Mouse (Mus musculus) lung, postnatal 0 days (tissue): ENCODE results near the gene Gm20388.

ENCODE experiments used
- CTCF ChIP-seq: IDR thresholded peaks from 2 replicates; pipeline ENCODE4 v1.5.1; 2016; ENCODE audit warnings: antibody characterized with exemption, mild to moderate bottlenecking
- EP300 ChIP-seq: IDR thresholded peaks from 2 replicates; pipeline ENCODE4 v1.6.1; 2016; ENCODE audit warnings: antibody characterized with exemption, mild to moderate bottlenecking, control low read depth

- TF ChIP-seq EP300 (no peak), CTCF (no peak)
Observed at GRCm38 (mm10) chr8:121651874-121652361, 1741.3 kb downstream of the Gm20388 start.
